Mouse (Mus musculus) heart, embryonic 12.5 days (tissue): ENCODE data around the gene Herc4. TPM values are rescaled to one million over a fixed set of nuclear protein-coding genes. Genes with fewer than 3 reads are reported as not detected.

Source experiments
- ATAC-seq: fragments of 200-750 bp; cut with Nextera tagmentation; 2 replicates; pipeline ENCODE4 v1.8.0; 2017; ENCODE audit warnings: moderate TSS enrichment, moderate library complexity; ENCODE audit not compliant: insufficient number of reproducible peaks, low FRiP score
- H3K27ac ChIP-seq: fragments of 300-500 bp; sonication (generic); 2 replicates; pipeline ENCODE4 v1.5.1; 2016; ENCODE audit warnings: mild to moderate bottlenecking, moderate library complexity; ENCODE audit not compliant: poor library complexity, severe bottlenecking
- H3K27me3 ChIP-seq: fragments of 300-500 bp; sonication (generic); replicated peaks from 2 replicates; pipeline ENCODE4 v1.6.1; 2016; ENCODE audit warnings: mild to moderate bottlenecking, moderate library complexity
- H3K36me3 ChIP-seq: fragments of 300-500 bp; sonication (generic); 2 replicates; pipeline ENCODE4 v1.6.1; 2016; ENCODE audit warnings: mild to moderate bottlenecking, moderate library complexity
- H3K4me1 ChIP-seq: fragments of 300-500 bp; sonication (generic); replicated peaks from 2 replicates; pipeline ENCODE4 v1.6.1; 2016; ENCODE audit warnings: mild to moderate bottlenecking
- H3K4me2 ChIP-seq: fragments of 300-500 bp; sonication (generic); 2 replicates; pipeline ENCODE4 v1.6.1; 2016; ENCODE audit warnings: mild to moderate bottlenecking, moderate library complexity
- H3K4me3 ChIP-seq: fragments of 300-500 bp; sonication (generic); 2 replicates; pipeline ENCODE4 v1.5.1; 2016; ENCODE audit warnings: mild to moderate bottlenecking
- H3K9ac ChIP-seq: fragments of 300-500 bp; sonication (generic); 2 replicates; pipeline ENCODE4 v1.6.1; 2016; ENCODE audit warnings: mild to moderate bottlenecking, moderate library complexity
- H3K9me3 ChIP-seq: fragments of 300-500 bp; sonication (generic); replicated peaks from 2 replicates; pipeline ENCODE4 v1.6.1; 2016; ENCODE audit warnings: mild to moderate bottlenecking, moderate library complexity
- WGBS: fragments of 180-500 bp; shearing (Covaris S2); methylation state at CpG from one replicate; pipeline ENCODE4 v1.1.7; 2016; 5-methylcytosine and 5-hydroxymethylcytosine counted together
- polyA plus RNA-seq: library from polyadenylated mRNA; unstranded; fragments of >200 nt; fragmentation: Nextera tagmentation; extraction: Ambion mirVana; gene quantifications from 2 replicates; pipeline ENCODE4 v1.2.1, GENCODE M21; 2016

Herc4 gene
- polyA plus RNA-seq, 1 experiment from 2014 or later, result 32.1 TPM

- H3K4me2 ChIP-seq, result no peak overlapping the region
- no peak overlapping the region for H3K9ac ChIP-seq
- no peak for ATAC-seq
- H3K36me3 ChIP-seq, result peaks cover 31% of the 10 kb centered on the region
- H3K4me1 ChIP-seq, result peaks cover 12% of the 10 kb centered on the region
- H3K27me3 ChIP-seq, result no peaks in the 10 kb centered on the region
- no peaks in the 10 kb centered on the region for H3K9me3 ChIP-seq
- no peak overlapping the region for H3K27ac ChIP-seq
- no peak overlapping the region for H3K4me3 ChIP-seq
- WGBS, result 82% methylated on average over 7 of the region's 7 CpGs
Measured at GRCm38 (mm10) chr10:63247457-63247856, 3.8 kb downstream of the Herc4 start.

- WGBS, result 89% methylated on average over 6 of the region's 6 CpGs
Measured at GRCm38 (mm10) chr10:63248421-63248820, 4.8 kb downstream of the Herc4 start.

GRCm38 (mm10) chr10:63258696-63259095 lies 15.1 kb downstream of the Herc4 start:
- no peak for ATAC-seq
- Histone ChIP-seq H3K27ac (0 out of 2 replicates have a peak overlapping the region, but pooled peaks have one; percentile 25), H3K9ac (no peak overlapping the region), H3K4me3 (no peak overlapping the region), H3K4me1 (peaks cover 14% of the 10 kb centered on the region), H3K4me2 (no peak overlapping the region), H3K27me3 (no peaks in the 10 kb centered on the region), H3K9me3 (0 out of 2 replicates have a peak, but pooled peaks cover 3% of the 10 kb centered on the region), H3K36me3 (peaks cover 9% of the 10 kb centered on the region; the same call in 1 of the 2 replicates)
- 78% methylated on average over 3 of the region's 3 CpGs for WGBS

More at GRCm38 (mm10) chr10:63248421-63248820, 4.8 kb downstream of the Herc4 start:
- ATAC-seq, result no peak
- H3K4me3 ChIP-seq, result no peak overlapping the region
- H3K9ac ChIP-seq, result no peak overlapping the region
- H3K27me3 ChIP-seq, result no peaks in the 10 kb centered on the region
- no peak overlapping the region for H3K27ac ChIP-seq
- H3K4me1 ChIP-seq, result 0 out of 2 replicates have a peak, but pooled peaks cover 6% of the 10 kb centered on the region
- H3K36me3 ChIP-seq, result peaks cover 38% of the 10 kb centered on the region
- no peaks in the 10 kb centered on the region for H3K9me3 ChIP-seq
- H3K4me2 ChIP-seq, result no peak overlapping the region

GRCm38 (mm10) chr10:63259340-63259739 lies 15.7 kb downstream of the Herc4 start:
- Histone ChIP-seq H3K4me1 (peaks cover 14% of the 10 kb centered on the region), H3K4me2 (no peak overlapping the region), H3K27me3 (no peaks in the 10 kb centered on the region), H3K27ac (0 out of 2 replicates have a peak overlapping the region, but pooled peaks have one; percentile 25), H3K4me3 (no peak overlapping the region), H3K9me3 (0 out of 2 replicates have a peak, but pooled peaks cover 3% of the 10 kb centered on the region), H3K9ac (no peak overlapping the region), H3K36me3 (peaks cover 12% of the 10 kb centered on the region)
- WGBS, result 49% methylated on average over 3 of the region's 3 CpGs
- ATAC-seq, result no peak

GRCm38 (mm10) chr10:63267941-63268340 lies 24.3 kb downstream of the Herc4 start:
- H3K9me3 ChIP-seq, result no peaks in the 10 kb centered on the region
- ATAC-seq, result no peak
- H3K9ac ChIP-seq, result no peak overlapping the region
- peaks cover 50% of the 10 kb centered on the region for H3K36me3 ChIP-seq
- H3K27ac ChIP-seq, result no peak overlapping the region
- H3K4me3 ChIP-seq, result no peak overlapping the region
- H3K27me3 ChIP-seq, result no peaks in the 10 kb centered on the region
- WGBS, result 89% methylated on average over 2 of the region's 2 CpGs
- no peak overlapping the region for H3K4me2 ChIP-seq
- no peaks in the 10 kb centered on the region for H3K4me1 ChIP-seq

GRCm38 (mm10) chr10:63272401-63272800 lies 28.8 kb downstream of the Herc4 start:
- peaks cover 52% of the 10 kb centered on the region for H3K36me3 ChIP-seq
- H3K9ac ChIP-seq, result no peak overlapping the region
- no peak overlapping the region for H3K4me3 ChIP-seq
- no peaks in the 10 kb centered on the region for H3K9me3 ChIP-seq
- ATAC-seq, result no peak; the same call in 1 of the 2 replicates
- H3K27ac ChIP-seq, result no peak overlapping the region
- no peaks in the 10 kb centered on the region for H3K27me3 ChIP-seq
- no peaks in the 10 kb centered on the region for H3K4me1 ChIP-seq
- H3K4me2 ChIP-seq, result no peak overlapping the region

GRCm38 (mm10) chr10:63272868-63273267 lies 29.3 kb downstream of the Herc4 start:
- peak; percentile 44; the same call in 1 of the 2 replicates for ATAC-seq
- no peaks in the 10 kb centered on the region for H3K4me1 ChIP-seq
- no peak overlapping the region for H3K4me2 ChIP-seq
- no peak overlapping the region for H3K9ac ChIP-seq
- 82% methylated on average over 5 of the region's 5 CpGs for WGBS
- H3K4me3 ChIP-seq, result no peak overlapping the region
- peaks cover 55% of the 10 kb centered on the region for H3K36me3 ChIP-seq
- no peaks in the 10 kb centered on the region for H3K9me3 ChIP-seq
- H3K27ac ChIP-seq, result no peak overlapping the region; the same call in 1 of the 2 replicates
- no peaks in the 10 kb centered on the region for H3K27me3 ChIP-seq

GRCm38 (mm10) chr10:63277010-63277409 lies 33.4 kb downstream of the Herc4 start:
- 79% methylated on average over 3 of the region's 3 CpGs for WGBS
- ATAC-seq, result peak; percentile 89
- Histone ChIP-seq H3K4me1 (no peaks in the 10 kb centered on the region), H3K4me3 (no peak overlapping the region), H3K9me3 (no peaks in the 10 kb centered on the region), H3K27ac (no peak overlapping the region; the same call in 1 of the 2 replicates), H3K4me2 (no peak overlapping the region), H3K27me3 (no peaks in the 10 kb centered on the region), H3K9ac (no peak overlapping the region), H3K36me3 (peaks cover 55% of the 10 kb centered on the region)

- ATAC-seq, result no peak
- no peaks in the 10 kb centered on the region for H3K27me3 ChIP-seq
- H3K4me1 ChIP-seq, result no peaks in the 10 kb centered on the region
- no peaks in the 10 kb centered on the region for H3K9me3 ChIP-seq
- H3K27ac ChIP-seq, result no peak overlapping the region
- no peak overlapping the region for H3K4me3 ChIP-seq
- H3K4me2 ChIP-seq, result no peak overlapping the region
- peaks cover 57% of the 10 kb centered on the region for H3K36me3 ChIP-seq
- 92% methylated on average over 3 of the region's 3 CpGs for WGBS
- H3K9ac ChIP-seq, result no peak overlapping the region
Measured at GRCm38 (mm10) chr10:63279851-63280250, 36.2 kb downstream of the Herc4 start.

GRCm38 (mm10) chr10:63282417-63282816 lies 38.8 kb downstream of the Herc4 start:
- peaks cover 60% of the 10 kb centered on the region for H3K36me3 ChIP-seq
- 82% methylated on average over 4 of the region's 4 CpGs for WGBS
- no peak for ATAC-seq
- no peak overlapping the region for H3K4me3 ChIP-seq
- no peak overlapping the region for H3K4me2 ChIP-seq
- no peaks in the 10 kb centered on the region for H3K4me1 ChIP-seq
- no peaks in the 10 kb centered on the region for H3K27me3 ChIP-seq
- H3K9ac ChIP-seq, result no peak overlapping the region
- H3K27ac ChIP-seq, result no peak overlapping the region
- H3K9me3 ChIP-seq, result no peaks in the 10 kb centered on the region

GRCm38 (mm10) chr10:63282846-63283245 lies 39.2 kb downstream of the Herc4 start:
- no peaks in the 10 kb centered on the region for H3K4me1 ChIP-seq
- no peak overlapping the region for H3K4me2 ChIP-seq
- no peak overlapping the region for H3K27ac ChIP-seq
- H3K9ac ChIP-seq, result no peak overlapping the region
- peaks cover 60% of the 10 kb centered on the region for H3K36me3 ChIP-seq
- ATAC-seq, result no peak
- no peak overlapping the region for H3K4me3 ChIP-seq
- no peaks in the 10 kb centered on the region for H3K9me3 ChIP-seq
- H3K27me3 ChIP-seq, result no peaks in the 10 kb centered on the region
- 78% methylated on average over 7 of the region's 7 CpGs for WGBS

GRCm38 (mm10) chr10:63302356-63302755 lies 58.7 kb downstream of the Herc4 start:
- no peak for ATAC-seq
- Histone ChIP-seq H3K4me2 (no peak overlapping the region), H3K27me3 (no peaks in the 10 kb centered on the region), H3K9me3 (no peaks in the 10 kb centered on the region), H3K9ac (no peak overlapping the region), H3K4me1 (no peaks in the 10 kb centered on the region), H3K27ac (no peak overlapping the region), H3K36me3 (peaks cover 63% of the 10 kb centered on the region), H3K4me3 (no peak overlapping the region)
- WGBS, result 93% methylated on average over 2 of the region's 2 CpGs
